Mouse (Mus musculus): Measurements from ENCODE around the gene Psmd10. TPM values are rescaled to one million over a fixed set of nuclear protein-coding genes. Genes with fewer than 3 reads are reported as not detected.

Psmd10 gene
- total RNA-seq, 2 experiments from 2014 or later, result 30.8 to 51.2 TPM

Other genes with a start within 250 kb of the Psmd10 start
- gene Tex13b, start 143.3 kb downstream of the Psmd10 start, total RNA-seq (2014; fragmentation: Nextera tagmentation), result not detected in 2 replicates
- gene Tex13b, start 143.3 kb downstream of the Psmd10 start, total RNA-seq (2017), result not detected in 2 replicates
- not detected in 2 replicates for gene Vsig1, start 49.1 kb downstream of the Psmd10 start, total RNA-seq (2014; fragmentation: Nextera tagmentation)
- not detected in 2 replicates for gene Vsig1, start 49.1 kb downstream of the Psmd10 start, total RNA-seq (2017)
- 13.9 and 21.3 TPM in 2 replicates for gene Atg4a, start 179 bp upstream of the Psmd10 start, total RNA-seq (2014; fragmentation: Nextera tagmentation)
- gene Atg4a, start 179 bp upstream of the Psmd10 start, total RNA-seq (2017), result 19.1 and 26.9 TPM in 2 replicates